Mouse (Mus musculus): Measurements from ENCODE around the gene AI413582. TPM values are rescaled to one million over a fixed set of nuclear protein-coding genes. Genes with fewer than 3 reads are reported as not detected.

The AI413582 gene
- total and polyA plus RNA-seq, 3 experiments, result 28.0 to 65.5 (median 35.9) TPM

DNA sequence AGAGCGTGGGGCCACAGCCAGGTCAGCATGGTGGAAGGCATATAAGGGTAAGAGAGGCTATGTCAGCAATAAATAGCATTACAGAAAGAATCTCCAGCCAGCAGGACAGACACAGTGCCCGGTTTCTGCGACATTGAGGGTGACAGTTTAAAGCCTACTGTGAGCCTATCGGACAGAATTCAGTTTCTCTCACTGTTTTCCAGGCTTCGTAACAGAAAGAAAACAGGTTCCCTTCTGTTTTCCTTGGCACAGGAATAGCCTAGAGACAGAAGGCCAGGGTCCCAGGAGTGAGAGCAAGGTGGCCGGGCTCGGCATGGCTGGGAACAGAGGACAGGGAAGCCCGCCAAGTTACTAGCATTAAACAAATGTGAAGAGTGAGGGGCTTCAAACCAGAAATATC, 14.3 kb upstream of the AI413582 start:
- no peak for DNase-seq

- DNase-seq, result no peak
These were observed 12.9 kb upstream of the AI413582 start for GRCm38 (mm10) chr17:27578487-27578886.

DNA sequence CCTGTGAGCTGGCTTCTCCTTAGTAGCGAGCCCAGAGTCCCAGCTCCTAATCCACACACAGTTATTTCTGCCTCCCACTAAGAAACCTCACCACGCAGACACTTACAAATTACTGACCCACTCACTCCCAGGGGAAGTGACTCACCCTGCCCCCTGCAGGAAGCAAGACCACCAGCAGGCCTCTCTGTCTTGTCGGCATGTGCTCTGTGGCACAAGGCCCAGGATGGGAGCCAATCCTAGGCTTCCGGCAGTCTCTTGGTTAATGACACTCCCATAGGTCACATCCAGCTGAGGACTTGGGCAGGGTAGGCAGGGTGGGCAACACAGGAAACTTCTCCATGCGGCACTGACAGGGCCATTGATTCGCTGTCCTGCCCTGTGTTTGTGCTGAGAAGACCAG, 11.9 kb upstream of the AI413582 start:
- no peak for DNase-seq

GRCm38 (mm10) chr17:27576056-27576455, 10.5 kb upstream of the AI413582 start:
- DNase-seq, result no peak

GRCm38 (mm10) chr17:27575116-27575776, 9.7 kb upstream of the AI413582 start:
- DNase-seq, result no peak

DNA sequence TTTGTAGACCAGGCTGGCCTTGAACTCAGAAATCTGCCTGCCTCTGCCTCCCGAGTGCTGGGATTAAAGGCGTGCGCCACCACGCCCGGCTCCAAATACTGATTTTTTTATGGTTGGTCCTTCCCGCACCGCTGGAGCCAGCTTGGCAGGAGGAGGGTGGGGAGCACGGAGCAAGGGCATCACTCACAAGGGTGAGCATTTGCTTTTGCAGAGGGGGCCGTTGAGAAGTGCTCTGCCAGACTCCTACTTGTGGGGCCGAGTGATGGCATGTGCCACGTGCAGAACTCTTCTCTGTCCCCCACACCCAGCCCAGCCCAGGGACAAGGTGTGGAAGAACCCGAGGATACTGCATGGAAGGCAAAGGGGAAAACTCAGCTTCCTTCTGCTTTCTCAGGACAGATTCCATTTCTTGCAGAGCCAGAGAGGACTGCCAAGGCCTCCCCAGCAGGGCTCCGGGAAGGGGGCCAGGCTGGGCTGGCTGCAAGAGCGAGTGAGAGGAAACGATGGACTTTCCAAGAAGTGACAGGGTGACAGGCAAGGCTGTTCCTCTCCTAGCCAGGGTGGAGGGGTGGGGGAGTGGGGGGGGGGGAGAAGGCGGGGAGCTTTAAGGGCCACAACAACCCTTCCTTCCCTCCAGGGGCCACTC, 9.0 kb upstream of the AI413582 start:
- peak; percentile 83 for DNase-seq

GRCm38 (mm10) chr17:27573772-27574320, 8.3 kb upstream of the AI413582 start:
- DNase-seq, result no peak

DNA sequence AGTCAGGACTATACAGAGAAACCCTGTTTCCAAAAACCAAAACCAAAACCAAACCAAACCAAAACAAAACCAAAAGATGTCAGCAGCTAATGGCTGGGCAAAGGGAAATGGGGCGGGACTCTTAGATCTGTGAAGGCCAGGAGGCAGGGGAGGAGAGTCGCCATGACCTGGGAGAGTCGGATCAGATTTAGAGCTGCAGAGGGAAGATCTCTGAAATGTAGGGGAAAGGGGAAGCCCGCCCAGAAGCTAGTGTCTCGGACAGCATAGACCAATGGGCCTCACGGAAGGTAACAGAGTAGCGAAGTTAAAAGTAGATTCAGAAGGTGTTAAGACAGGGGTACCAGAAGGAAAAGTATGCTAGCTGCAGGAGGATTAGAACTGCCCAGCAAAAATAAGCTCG, 5.8 kb upstream of the AI413582 start:
- peak; percentile 30 for DNase-seq

DNA sequence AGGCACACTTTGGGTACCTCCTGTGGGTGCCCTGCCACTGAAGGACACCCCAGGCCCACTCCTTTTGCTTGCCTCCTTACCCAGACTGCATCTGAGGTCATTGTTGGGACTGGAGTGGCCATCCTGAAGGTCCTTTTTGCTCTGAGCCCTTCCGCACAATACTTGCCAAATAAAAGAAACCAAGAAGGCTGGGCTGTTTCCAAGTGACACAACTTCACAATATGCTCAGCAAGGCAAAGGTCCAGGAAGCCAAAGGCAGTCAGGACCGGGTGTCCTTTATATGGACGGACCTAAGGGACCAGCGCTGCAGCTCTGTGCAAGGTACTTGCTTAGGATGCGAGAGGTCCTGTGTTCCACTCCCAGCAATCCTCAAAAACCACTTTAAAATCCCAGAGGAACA, 2.7 kb upstream of the AI413582 start:
- no peak for DNase-seq

- no peak for DNase-seq
These were observed 349 bp upstream of the AI413582 start for GRCm38 (mm10) chr17:27565942-27566267.

GRCm38 (mm10) chr17:27564391-27565162, 979 bp downstream of the AI413582 start:
- DNase-seq, result peak; percentile 11

DNA sequence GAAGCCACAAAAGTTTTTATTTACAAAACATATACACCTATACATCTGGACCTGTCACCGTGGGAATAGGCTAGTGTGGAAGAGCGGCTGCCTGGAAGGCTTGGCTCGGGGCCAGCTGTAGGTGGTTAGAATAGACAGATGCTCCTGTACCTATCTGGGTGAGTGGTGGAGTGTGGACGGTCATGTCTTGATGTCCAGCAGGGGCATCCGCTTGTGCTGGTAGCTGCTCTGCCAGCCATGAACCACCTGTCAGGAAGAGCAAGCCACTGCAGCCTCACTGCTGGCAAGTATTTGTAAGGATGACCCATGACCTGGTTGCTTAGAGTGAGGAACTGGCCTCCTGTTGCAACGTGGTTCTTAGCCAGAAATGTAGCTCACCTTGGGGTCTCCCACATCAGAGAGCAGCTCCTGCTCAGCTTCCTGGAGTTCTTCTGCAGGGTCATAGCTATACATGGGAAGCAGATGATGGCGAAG, 1.7 kb downstream of the AI413582 start:
- DNase-seq, result peak; percentile 7

GRCm38 (mm10) chr17:27561809-27562526, 3.6 kb downstream of the AI413582 start:
- DNase-seq, result peak; percentile 92

DNA sequence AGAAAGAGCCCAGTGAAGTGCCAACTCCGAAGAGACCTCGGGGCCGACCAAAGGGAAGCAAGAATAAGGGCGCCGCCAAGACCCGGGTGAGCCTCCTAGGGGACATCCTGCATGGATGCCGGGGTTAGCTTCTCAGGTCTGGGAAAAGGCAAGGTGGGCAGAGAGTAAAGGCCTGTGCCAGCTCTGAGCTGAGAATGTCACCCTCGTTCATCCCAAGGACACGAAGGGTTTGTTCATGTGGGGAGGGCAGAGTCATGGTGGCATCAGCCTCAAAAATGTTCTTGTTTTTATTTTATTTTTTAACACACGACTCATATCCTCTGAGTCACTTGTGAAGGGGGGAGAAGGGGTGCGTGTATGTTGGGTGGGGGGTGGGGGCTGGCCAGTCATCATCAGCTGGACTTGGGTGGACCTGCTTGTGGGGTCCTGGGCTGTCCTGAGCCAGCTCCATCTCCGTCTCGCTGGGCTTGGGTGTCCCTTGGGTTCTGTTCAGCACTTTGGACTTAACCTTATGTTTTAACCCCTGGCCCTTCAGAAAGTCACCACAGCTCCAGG, 4.6 kb downstream of the AI413582 start:
- peak; percentile 63 for DNase-seq

DNA sequence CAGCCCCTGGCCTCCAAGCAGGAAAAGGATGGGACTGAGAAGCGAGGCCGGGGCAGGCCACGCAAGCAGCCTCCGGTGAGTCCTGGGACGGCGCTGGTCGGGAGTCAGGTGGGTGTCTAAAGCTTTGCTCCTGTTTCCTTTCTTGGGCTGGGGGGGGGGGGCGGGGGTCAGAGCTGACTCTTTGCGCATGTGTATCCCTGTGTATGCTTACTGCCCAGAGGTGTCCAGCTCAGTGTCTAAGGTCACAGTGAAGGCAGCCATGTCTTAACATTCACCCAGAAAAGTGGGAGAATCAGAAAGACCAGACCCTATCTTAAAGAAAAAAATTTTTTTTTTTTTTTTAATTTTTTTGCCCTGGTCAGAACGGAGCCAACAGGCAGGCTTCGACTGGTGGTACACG, 6.0 kb downstream of the AI413582 start:
- no peak for DNase-seq

- DNase-seq, result no peak
These were observed 6.7 kb downstream of the AI413582 start for GRCm38 (mm10) chr17:27558845-27559244.

DNA sequence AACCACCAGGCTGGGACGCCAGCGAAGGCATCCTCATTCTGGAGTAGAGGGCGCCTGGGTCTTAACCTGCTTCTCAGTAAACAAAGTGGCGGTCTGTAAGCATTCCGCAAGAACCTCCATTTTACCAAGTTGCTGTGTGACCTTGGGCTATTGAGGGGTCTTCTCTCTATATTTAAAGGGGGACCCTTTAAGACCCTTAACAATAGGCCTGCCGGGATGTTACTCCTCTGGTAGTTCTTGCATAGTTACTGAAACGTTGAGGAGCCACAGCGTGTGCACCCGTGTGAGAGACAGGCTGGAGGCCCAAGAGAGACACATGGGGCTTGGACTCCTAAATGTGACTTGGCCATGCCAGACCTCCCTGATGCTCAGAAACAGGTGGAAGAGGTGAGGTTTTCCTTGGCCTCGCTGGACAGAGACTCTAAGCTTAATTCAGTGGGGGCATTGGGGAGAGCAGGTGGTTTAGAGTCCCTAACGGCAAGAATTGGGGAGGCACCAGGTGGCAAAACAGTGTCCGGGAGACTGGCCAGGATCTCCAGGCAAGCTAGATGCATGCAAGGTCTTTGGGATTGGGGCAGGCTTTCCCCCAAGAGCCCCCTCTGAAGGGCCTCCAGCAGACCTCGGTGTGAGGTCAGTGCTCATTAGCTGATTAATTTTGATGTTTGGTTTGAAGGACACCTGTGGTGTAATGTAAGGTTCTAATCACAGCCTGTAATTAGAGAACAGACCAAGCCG, 7.5 kb downstream of the AI413582 start:
- DNase-seq, result no peak

- peak; percentile 50 for DNase-seq
These were observed 8.2 kb downstream of the AI413582 start for GRCm38 (mm10) chr17:27557181-27557926.

DNA sequence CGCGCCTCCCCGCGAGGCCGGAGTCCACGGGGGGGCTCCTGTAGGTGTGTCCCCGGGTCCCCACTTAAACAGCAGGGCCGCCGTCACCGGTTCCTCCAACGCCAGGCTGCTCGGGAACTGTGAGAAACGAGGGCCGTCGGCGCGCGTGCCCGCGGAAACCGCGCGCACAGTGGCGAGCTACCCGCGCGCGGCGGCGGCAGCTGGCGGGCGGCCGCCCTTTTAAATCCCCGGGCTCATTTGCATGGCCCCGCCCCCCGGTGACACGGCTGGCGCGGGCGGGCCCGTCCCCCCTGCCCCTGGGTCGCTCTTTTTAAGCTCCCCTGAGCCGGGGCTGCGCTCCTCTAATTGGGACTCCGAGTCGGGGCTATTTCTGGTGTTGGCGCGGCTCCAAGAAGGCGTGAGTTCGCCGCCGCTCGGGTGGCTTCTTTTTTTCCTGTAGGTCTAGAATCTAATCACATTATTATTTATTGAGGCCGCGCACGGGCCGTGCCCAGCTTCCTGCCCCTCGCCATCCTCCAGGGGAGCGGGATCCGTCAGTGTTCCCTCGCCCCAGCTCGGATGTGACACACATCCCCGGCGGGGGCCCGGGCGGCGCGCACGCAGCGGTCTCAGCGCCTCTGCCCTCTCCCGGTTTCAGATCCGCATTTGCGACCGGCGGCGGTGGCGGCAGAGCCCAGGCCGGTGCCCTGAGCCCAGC, 9.1 kb downstream of the AI413582 start, which contains the start of gene Hmga1:
Gene Hmga1, plus strand, starts transcription at position 183 of the 697 bp plus-strand sequence.
- peak; percentile 92 for DNase-seq

All from adrenal gland, adult 2 months (tissue).